Mouse (Mus musculus) heart, adult 11 months (tissue): ENCODE measurements around the gene Zbtb7b.

Source experiments
- DNase-seq: peaks from one replicate; pipeline ENCODE4 v3.0.0; 2022

Gene Zbtb7b

DNA sequence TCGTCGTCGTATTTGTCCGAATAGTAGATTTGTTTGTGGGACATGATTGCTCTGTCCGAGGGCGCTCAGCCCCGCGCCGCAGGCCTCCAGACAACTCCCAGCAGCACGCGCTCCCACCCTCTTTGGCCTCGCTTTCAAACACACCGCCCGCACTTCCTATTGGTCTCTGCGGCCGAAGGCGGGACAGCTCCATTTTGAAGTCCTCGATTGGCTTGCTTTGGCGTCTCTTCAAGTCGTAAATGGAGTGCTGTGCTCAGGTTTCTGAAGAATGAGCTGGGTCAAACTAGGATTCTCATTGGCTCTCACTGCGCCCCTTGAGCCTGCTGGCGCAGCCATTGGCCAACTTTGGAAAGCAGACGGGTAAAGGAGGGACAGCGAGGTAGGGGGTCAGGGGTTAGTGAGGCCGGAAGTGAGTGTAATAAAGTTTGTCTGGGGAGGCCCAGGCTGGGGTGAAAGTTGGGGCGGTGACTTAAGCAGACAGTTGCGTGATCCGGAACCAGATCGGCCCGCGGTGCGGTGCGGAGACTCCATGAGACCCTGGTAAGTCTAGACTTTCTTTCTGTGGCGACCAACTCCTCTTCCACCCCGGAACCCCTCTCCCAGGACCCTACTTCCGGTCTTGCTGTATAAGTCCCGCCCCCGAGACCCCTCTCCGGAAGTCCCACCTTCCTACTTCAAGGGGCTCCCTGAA, 23.7 kb upstream of the Zbtb7b start, which contains the start of the genes Cks1b and Shc1:
Gene Cks1b, minus strand, starts transcription at position 214 of the 691 bp plus-strand sequence.
Gene Shc1, plus strand, starts transcription at position 274 of the 691 bp plus-strand sequence.
- peak; percentile 100 for DNase-seq

DNA sequence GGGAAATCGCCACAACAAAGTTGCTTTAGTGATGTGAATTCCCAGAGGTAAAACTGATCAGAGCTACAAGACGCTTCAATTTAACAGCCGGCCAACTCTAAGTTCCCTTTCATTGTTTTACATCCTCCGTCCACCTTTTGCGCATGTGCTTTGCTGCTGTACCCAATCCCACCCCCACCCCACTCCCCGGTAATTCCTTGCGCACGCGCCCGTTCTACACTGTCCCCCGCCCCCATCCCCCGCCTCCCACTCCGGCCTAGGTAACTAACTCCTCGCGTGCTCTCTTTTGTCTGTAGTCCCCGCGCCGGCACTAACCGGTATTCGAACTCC, 23.2 kb upstream of the Zbtb7b start:
- peak; percentile 88 for DNase-seq

DNA sequence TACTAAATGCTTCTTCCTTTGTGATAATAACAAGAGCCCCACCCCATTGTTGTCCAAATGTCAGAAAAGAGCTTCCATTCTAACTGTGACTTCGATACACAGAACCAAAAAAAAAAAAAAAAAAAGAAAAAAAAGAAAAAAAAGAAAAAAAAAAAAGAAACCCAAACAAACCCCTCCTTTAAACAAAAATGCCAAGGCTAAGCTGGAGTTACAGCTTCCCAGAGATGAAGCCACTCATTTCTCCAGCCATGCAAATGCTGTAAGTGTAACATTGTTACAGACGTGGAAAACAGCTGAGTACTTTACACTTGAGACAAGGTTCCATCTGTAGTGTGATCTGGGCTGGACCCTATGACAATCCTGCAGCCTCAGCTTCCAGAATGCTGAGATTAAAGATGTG, 22.6 kb upstream of the Zbtb7b start:
- DNase-seq: no peak

DNA sequence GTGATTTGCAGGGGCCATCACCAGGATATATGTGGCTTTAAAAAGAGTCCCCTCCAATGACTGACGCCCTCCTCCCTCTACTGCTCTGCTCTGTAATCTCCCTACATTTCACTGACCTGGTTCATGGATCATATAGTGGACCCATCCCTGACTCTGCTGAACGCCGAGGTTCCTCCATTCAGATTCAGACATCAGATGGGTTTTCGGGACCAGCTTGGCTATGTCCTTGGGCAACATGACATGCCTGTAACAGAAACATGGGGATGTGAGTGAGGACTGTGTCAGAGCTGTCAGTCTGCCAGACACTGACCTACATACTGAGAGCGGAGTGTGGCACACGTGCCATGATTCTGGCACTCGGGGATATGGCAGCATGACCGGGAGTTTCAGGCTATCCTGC, 21.6 kb upstream of the Zbtb7b start:
- DNase-seq: peak; percentile 91

DNA sequence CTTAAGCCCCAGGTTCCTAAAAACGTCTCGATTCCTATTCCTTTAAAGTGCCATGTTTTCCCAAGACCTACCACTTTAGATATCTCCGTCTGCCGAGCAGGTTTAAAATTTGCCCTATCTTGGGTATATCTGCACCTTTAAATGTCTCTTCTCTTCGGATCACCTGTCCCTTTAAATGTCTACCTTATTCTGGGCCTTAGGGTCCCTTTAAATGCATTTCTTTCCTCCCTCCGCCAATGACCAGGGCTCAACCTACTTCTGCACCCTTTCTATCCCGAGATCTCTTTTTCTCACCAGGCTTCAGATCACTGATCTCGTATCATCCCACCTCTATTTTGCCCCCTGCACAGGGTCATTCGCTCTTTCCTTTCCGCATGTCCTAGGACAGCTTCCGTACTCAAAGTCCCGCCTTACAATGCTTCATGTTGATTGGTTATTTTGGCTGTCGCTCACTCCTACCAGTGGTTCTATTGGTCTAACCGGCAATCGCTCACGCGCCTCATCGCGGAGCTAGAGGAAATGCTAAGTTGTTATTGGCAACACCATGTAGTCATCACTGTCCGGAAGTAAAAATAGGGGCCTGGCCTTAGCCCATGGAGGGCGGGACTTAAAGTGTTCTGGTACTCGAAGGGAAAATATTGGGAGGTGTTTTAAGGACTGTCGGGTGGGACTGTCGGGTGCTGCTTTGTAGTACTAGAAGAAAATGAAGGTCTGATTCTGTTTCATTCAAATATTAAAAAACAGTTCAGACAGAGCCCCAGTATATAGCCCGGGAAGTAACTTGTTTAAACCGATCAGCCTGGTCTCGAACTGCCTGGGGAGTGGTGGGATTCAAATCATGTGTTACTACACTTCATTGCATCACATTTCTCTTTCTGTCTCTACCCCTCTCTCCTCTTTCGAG, 17.2 kb upstream of the Zbtb7b start, which contains the start of gene Flad1:
Gene Flad1, minus strand, starts transcription at position 381 of the 904 bp plus-strand sequence.
- DNase-seq: peak; percentile 100

DNA sequence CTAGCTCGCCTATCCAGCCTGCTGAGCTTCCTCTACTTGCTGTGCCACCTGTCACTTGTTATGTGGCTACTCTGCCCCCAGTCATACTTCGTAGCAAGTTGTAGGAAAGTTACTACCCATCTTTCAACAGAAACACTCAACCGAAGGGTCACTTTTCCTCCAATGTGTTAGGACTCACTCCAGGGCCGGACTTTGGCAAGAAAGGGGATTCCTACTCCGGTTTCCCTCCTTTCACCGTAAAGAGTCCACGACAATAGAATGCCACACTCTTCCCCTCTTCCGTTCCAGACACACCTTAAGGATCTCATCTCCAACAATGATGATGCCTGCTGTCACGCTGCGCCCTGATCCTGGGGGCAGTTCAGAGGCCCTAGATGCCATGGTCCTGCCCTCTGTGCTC, 16.3 kb upstream of the Zbtb7b start:
- DNase-seq: no peak

DNA sequence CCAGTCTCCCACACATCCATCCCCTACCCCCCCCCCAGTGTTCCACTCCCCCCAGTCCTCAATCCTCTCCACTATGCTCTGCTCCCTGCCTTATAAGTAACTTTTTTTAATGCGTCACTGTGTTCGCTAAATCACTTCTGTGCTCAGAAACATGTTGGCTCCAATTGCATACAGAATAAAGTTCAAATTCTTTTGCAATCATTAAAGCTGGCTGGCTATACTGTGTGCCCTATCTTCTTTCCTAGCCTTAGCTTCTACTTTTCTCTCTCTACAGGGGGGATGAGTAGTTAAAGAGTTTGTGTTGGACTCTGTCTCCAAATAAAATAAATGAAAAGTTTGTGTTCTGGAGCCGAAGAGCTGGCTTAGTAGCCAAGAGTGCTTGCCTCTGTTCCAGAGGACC, 15.1 kb upstream of the Zbtb7b start:
- no peak for DNase-seq

DNA sequence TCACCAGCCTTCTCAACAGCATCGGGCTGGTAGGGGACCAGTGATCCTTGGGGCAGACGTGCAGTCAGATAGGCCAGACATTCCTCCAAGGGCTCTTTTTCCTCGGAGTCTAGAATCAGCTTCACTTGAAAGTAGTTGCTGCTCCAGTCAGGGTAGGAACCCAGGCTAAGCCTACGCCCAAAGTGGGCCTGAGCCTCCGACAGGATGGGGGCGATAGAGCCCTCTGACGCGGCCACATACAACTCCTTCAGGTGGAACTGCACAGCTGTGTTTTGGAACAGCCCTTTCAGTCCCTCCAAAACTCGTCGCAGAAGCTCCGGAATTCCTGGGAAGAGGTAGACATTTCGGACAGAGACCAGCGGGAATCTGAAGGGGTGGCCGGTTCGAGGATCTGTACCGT, 13.9 kb upstream of the Zbtb7b start:
- peak; percentile 89 for DNase-seq

DNA sequence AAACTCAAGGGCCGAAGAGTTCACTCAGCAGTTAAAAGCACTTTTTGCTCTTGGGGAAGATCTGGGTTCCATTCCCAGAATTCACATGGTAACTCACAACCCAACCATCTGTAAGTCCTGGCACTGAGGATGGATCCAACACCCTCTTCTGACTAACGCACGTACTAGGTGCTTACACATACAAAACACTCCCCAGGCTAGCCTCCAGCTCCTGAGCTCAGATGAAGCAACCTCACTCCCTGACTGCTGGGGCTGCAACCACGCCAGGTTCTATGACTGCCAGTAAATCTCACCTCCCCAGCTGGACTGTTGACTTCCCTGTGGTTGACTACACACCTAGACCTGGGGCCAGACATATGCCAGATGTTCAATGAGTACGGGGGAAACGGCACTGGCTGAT, 12.3 kb upstream of the Zbtb7b start:
- DNase-seq: no peak

DNA sequence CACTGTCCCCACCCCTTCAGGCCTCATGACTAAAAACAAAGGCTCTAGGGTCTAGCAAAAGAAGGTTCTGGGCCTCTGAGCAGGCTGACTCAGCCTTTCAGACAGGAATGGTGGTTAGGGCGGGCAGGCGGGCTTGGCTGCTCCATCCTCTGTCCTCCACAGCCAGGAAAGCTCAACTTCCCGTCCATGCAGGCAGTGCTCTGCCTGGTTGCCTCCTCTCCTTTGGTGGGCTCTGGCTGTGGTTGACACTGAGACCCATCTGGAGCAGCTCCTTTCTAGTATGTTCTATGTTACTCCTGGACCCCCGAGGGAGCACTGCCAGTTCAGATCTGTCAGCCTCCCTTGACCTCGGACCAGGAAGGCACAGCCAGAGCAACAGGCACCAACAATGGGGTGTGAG, 8.1 kb upstream of the Zbtb7b start, which contains the start of gene Lenep:
Gene Lenep, minus strand, starts transcription at position 101 of the 400 bp plus-strand sequence.
- no peak for DNase-seq

DNA sequence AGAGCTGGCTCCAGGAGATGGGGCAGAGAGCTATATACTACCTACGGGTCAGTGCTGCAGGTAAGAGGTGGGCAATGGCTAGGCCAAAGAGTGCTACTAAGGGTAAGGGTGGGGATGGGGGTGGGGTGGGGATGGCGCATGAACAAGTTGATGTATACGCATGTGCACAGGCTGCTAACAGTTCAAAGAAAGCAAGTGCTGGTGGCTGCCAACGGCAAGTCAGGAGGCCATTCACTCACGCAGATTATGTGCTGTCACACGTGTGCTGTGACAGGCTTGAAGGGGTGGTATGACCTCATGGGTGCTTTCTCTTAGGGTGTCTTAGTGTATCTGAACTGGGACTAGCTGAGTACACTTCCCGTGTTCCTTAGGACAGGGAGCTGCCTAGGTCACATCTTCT, 6.8 kb upstream of the Zbtb7b start:
- no peak for DNase-seq

DNA sequence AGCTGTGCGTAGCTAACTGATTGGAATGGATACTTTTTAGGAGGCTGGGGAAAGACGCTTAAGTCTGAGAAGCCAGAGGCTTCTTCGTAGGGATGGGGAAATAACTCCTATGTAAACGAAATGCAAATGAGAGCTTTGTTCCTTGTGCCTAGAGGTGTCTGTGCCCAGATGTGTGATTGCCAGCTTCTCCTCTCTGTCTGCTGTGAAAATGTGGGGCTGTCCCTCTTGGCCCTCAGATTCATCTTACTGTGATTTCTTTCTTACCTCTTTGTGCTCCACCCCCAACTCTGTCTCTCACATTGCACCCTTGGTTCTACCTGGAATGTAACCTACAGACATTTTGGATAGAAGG, 2.1 kb upstream of the Zbtb7b start:
- no peak for DNase-seq

DNA sequence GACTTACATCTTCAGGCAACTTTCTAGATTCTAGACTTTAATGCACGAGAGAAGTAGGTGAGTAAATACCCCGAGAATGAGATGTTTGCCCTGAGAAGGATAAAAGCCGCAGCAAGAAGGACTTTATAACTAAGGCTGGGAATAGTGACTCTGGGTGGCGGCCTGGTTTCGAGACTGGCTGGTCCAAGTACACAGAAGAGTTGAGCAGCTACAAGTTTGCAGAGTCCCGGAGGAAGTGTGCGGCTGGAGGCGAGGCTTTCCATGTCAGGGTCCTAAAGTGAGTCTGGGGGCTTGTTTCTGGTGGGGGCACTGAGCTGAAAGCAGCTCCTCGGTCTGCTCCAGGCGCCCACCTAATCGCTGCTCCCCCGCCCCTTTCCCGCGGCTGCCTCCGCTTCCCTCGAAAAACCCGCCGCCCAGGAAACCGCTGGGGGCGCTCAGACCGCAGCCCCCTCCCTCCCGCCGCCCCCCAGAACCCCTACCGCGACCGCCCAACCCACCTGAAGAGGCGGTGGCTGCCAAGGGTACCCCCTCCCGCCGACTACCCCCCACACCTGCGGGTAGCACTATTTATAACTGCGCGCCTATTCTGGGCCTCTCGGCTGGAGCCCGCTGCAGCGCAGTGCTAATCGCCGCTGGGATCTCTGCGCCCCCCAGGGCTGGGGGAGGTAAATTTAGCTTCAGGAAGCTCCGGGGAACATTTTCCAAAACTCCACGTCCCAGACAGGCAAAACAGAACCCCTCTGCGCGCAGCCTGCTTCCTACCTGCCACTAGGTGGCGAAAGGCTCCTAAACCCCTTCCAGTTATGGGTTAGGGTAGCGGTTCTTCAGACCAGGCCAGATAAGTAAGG, 1.5 kb upstream of the Zbtb7b start:
- DNase-seq: peak; percentile 98

DNA sequence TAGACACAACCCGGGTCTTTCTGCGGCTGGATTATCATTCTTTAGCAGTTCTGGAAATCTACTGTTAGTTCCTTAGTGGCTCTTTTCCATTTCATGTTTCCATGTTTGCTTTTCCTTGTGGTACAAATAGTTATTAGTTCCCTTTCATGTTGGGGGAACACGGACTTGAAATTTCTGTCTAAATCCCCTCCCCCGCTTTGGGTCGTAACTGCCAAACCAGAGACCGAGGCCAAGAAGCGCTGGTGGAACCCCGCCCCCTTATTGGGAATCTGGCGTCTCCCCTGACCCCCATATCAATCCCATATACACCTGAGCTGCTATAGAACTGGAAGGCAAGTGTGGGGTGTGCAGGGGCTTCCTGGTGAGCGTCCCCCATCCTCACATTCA, 836 bp upstream of the Zbtb7b start:
- DNase-seq: peak; percentile 94

DNA sequence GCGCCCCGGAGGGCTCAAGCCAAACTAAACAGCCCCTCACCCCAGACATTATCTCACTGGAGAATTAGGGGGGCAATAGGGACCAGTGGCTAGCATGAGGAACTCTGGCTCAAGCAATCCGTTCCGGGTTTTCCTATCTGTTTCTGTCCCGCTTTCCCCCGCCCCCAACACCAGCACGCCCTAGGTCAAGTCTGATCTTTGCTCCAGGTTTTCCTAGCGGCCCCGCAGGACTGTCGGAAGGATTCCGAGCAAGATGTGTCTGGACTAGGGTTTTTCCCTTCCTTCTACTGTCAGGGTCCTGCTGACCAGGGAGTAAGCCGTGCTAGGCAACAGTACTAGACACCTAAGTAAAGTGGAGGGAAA, 299 bp upstream of the Zbtb7b start:
- no peak for DNase-seq

DNA sequence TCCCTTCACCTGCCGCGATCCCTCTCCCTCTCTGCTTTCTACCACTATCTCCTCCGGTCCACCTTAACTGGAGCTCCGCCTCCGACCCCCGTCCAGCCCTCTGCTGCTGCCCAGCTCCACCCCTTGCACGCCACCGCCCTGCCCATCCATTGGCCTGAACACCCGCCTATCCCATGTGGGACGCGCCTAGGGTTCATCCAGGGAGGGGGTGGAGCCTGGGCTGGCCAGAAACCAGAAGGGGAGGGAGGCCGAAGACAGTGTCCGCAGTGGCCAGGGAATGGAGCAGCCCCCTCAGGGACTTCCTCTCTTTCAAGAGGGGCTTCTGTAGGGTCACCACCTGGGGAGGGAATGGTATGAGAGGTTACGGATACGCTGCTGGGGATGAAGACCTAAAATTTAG, 971 bp downstream of the Zbtb7b start:
- peak; percentile 100 for DNase-seq

DNA sequence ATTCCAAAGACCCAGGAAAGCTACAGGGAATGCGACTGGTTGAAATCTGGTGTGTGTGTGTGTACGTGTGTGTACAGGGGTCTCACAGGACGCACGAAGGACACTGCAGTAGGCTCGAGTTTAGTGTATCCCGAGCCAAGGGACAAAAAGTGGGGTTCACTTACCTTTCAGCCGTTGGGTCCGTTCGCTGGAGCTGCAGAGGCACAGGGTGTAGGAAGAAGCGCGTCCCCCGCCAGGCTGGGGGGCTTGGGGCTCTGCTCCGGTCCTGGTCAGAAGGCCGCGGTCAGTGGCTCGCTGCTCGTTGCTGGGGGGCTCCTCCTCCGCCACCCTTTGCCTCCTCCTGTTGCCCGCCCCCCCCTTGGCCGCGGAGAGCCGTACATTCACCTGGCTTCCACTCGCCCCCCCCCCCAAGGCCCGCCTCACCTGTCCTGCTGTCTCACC, 1.7 kb downstream of the Zbtb7b start:
- peak; percentile 96 for DNase-seq

DNA sequence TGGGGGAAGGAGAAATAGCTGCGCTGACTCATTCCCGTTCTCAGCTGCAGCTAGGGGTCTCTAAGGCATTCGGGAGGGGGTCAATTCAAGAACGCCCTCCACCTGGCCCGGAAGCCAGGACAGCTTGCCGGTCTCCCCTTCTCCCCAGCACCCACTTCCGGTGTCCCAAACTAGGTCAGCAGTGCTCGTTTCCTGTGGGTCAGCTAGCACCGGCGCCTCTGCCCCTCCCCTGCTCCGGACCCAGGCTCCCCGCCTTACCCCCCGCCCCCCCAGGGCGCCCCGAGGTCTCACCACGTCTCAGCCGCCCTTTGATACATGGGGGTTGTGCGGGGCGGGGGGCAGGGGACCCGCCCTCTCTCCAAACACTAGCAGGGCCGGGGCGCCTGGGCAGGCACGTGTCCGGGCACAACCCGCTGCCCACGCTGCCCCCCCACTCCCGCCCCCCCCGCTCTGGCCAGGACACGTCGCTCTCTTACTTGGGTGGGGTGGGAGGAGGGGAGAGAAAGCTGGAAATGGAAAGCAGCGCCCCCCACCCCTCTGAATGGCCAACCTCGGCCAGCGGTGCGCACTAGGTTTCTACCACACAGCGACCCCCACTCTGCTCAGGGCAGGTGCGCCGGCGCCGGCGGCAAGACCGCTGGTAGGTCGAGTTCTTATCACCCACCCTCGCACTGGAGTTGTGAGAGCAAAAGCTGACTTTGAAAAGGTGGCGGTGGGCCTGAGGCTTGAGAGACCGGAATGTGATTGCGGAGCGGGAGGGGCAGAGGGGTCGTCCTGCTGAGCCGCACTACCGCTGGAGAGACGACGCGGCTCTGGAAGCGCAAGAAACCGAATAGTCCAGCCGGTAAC, 2.7 kb downstream of the Zbtb7b start:
- peak; percentile 98 for DNase-seq

DNA sequence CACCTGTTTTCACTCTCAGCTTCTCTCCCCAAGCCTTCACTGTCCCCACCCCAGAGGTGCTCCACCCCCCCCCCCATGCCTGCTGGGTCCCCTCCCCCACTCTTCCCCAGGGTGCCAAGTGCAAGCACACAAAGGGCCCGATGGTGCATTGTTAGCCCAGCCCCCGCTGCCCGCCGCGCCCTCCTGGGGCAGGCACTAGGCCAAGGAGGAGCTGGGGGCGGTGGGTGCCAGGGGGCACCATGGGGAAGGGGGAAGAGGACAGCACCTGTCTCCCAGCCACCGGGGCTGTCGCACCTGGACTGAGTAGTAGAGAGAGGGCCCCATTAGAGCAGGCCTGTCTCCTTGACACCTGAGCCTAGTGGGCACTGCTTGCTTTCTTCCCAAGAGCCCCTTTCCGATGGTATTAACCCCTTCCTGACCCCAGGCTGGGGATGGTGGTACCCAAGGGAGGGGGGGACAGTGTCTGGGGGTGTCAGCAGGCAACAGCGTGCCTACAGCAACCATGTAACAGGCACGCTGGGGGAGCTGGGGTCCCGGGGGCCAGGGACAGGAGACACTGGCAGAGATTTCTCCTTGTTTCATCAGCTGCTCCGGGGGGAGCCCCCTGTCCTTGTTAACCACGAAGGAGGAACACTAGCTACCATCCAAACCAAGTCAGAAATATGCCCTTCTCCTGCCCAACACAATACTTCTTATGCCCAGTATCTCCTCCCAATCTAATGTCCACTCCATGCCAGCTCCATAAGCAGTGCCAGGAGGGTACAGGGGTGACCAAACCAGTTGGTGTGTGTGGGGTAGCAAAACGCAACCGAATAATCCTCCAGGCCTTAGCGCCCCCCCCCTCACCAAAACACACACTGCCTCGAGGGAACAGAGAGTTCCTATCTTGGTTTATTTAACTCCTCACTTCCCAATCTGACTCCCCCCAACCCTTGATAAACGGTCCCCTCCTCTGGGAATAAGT, 3.6 kb downstream of the Zbtb7b start:
- peak; percentile 97 for DNase-seq

DNA sequence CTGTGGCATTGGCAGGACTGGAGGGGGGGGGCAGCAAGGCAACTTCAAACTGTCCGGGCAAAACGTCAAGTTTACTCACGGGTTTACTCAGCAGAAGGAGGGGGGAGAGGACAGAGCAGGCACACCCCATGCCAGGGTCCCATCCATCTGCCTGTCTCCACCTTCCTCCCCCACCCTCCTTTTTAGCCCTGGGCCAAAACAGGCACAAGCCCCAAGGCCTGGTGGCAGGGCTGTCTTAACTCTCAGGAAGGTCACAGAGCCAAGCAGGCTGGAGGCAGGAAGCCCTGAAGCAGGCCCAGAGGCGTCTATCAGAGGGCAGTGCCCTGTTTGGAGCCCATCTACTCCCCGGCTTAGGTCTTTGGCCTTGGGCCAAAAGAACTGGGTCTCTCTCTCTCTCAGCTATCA, 4.5 kb downstream of the Zbtb7b start:
- DNase-seq: peak; percentile 98
